Mouse (Mus musculus) lung, postnatal 0 days (tissue): ENCODE data around the gene Ppp1r15b. TPM values are rescaled to one million over a fixed set of nuclear protein-coding genes. Genes with fewer than 3 reads are reported as not detected.

Experiments
- ATAC-seq: fragments of 200-750 bp; cut with Nextera tagmentation; 2 replicates; pipeline ENCODE4 v1.8.0; 2017; ENCODE audit warnings: moderate library complexity
- DNase-seq: peaks from one replicate; pipeline ENCODE4 v3.0.0-alpha.2; 2016; ENCODE audit warnings: low spot score
- H3K27ac ChIP-seq: fragments of 300-500 bp; sonication (generic); 2 replicates; pipeline ENCODE4 v1.5.1; 2014; ENCODE audit warnings: antibody characterized with exemption, mild to moderate bottlenecking, low read length, mixed read lengths
- H3K27me3 ChIP-seq: fragments of 300-500 bp; sonication (generic); replicated peaks from 2 replicates; pipeline ENCODE4 v1.6.1; 2014; ENCODE audit warnings: low read length, mixed read lengths; ENCODE audit not compliant: insufficient read depth
- H3K36me3 ChIP-seq: fragments of 300-500 bp; sonication (generic); 2 replicates; pipeline ENCODE4 v1.6.1; 2014; ENCODE audit warnings: low read length, mixed read lengths; ENCODE audit not compliant: insufficient read depth
- H3K4me1 ChIP-seq: fragments of 300-500 bp; sonication (generic); 2 replicates; pipeline ENCODE4 v1.6.1; 2014; ENCODE audit warnings: antibody characterized with exemption, low read depth, low read length, mixed read lengths; ENCODE audit not compliant: insufficient read depth
- H3K4me2 ChIP-seq: fragments of 300-500 bp; sonication (generic); replicated peaks from 2 replicates; pipeline ENCODE4 v1.6.1; 2014; ENCODE audit warnings: low read depth, mild to moderate bottlenecking, low read length, moderate library complexity, mixed read lengths
- H3K4me3 ChIP-seq: fragments of 300-500 bp; sonication (generic); 2 replicates; pipeline ENCODE4 v1.5.1; 2014; ENCODE audit warnings: low read depth, low read length
- H3K9ac ChIP-seq: fragments of 300-500 bp; sonication (generic); replicated peaks from 2 replicates; pipeline ENCODE4 v1.6.1; 2014; ENCODE audit warnings: low read depth, mild to moderate bottlenecking
- H3K9me3 ChIP-seq: fragments of 300-500 bp; sonication (generic); 2 replicates; pipeline ENCODE4 v1.6.1; 2016; ENCODE audit warnings: low read length, mixed read lengths
- CTCF ChIP-seq: IDR thresholded peaks from 2 replicates; pipeline ENCODE4 v1.5.1; 2016; ENCODE audit warnings: antibody characterized with exemption, mild to moderate bottlenecking
- EP300 ChIP-seq: IDR thresholded peaks from 2 replicates; pipeline ENCODE4 v1.6.1; 2016; ENCODE audit warnings: antibody characterized with exemption, mild to moderate bottlenecking, control low read depth
- WGBS: fragments of 180-500 bp; shearing (Covaris S2); extraction: QIAGEN DNeasy Blood & Tissue Kit; methylation state at CpG from one replicate; pipeline ENCODE4 v1.1.7; 2014; 5-methylcytosine and 5-hydroxymethylcytosine counted together
- polyA plus RNA-seq: library from polyadenylated mRNA; unstranded; fragments of >200 nt; fragmentation: Nextera tagmentation; extraction: Ambion mirVana; gene quantifications from 2 replicates; pipeline ENCODE4 v1.2.1, GENCODE M21; 2015

Gene Ppp1r15b
- polyA plus RNA-seq, 1 experiment from 2014 or later = 19.5 TPM

DNA sequence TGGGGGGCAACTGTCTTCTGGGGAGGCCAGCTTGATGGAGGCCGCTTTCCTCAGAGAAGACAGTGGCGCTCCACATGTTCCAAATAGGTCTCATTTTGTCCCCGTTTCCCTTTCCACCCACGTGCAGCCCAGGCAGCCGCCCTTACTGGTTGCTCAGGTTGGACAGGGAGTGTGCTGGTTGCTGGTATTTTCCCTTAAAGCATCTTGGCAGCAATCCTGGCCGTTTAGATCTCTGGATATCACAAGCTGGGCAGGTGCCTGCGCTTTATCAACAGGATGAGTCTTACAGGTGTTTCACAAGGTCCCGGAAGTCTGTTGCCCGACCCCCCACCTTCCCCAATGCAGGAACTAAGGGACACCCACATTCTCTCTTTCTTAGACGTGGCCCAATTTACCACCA lies 31.1 kb downstream of the Ppp1r15b start:
- 0 out of 2 replicates have a peak, but pooled peaks have one; percentile 19 for ATAC-seq
- Histone ChIP-seq H3K27me3 (peaks cover 34% of the 10 kb centered on the region), H3K4me2 (no peak overlapping the region), H3K27ac (no peak overlapping the region), H3K9me3 (no peaks in the 10 kb centered on the region), H3K4me3 (no peak overlapping the region), H3K36me3 (no peaks in the 10 kb centered on the region), H3K9ac (no peak overlapping the region), H3K4me1 (no peaks in the 10 kb centered on the region)
- no peak for DNase-seq
- TF ChIP-seq CTCF (no peak), EP300 (no peak)
- 57% methylated on average over 10 of the region's 10 CpGs for WGBS

GRCm38 (mm10) chr1:133162981-133163380 lies 32.0 kb downstream of the Ppp1r15b start:
- TF ChIP-seq CTCF (no peak), EP300 (no peak)
- Histone ChIP-seq H3K9ac (no peak overlapping the region), H3K4me1 (no peaks in the 10 kb centered on the region; the same call in 1 of the 2 replicates), H3K36me3 (no peaks in the 10 kb centered on the region), H3K27me3 (peaks cover 34% of the 10 kb centered on the region), H3K9me3 (no peaks in the 10 kb centered on the region), H3K4me3 (no peak overlapping the region), H3K4me2 (no peak overlapping the region), H3K27ac (no peak overlapping the region)
- ATAC-seq (no peak), DNase-seq (no peak)
- 35% methylated on average over 8 of the region's 8 CpGs for WGBS

GRCm38 (mm10) chr1:133163820-133164431 lies 33.0 kb downstream of the Ppp1r15b start, which contains the start of gene Plekha6:
Gene Plekha6, plus strand, starts transcription at chr1:133164210.
- 3% methylated on average over 63 of the region's 68 CpGs for WGBS

GRCm38 (mm10) chr1:133164591-133165011 lies 33.7 kb downstream of the Ppp1r15b start:
- DNase-seq (no peak), ATAC-seq (no peak)
- H3K9me3 ChIP-seq = no peaks in the 10 kb centered on the region
- peak overlapping the region; percentile 44; the same call in 1 of the 2 replicates for H3K4me3 ChIP-seq
- peaks cover 34% of the 10 kb centered on the region for H3K27me3 ChIP-seq
- TF ChIP-seq EP300 = no peak
- no peak for TF ChIP-seq CTCF
- 4% methylated on average over 10 of the region's 10 CpGs for WGBS
- H3K36me3 ChIP-seq = no peaks in the 10 kb centered on the region
- H3K4me2 ChIP-seq = peak overlapping the region; percentile 66
- H3K9ac ChIP-seq = no peak overlapping the region
- no peaks in the 10 kb centered on the region; the same call in 1 of the 2 replicates for H3K4me1 ChIP-seq
- no peak overlapping the region for H3K27ac ChIP-seq

More at GRCm38 (mm10) chr1:133163820-133164431, 33.0 kb downstream of the Ppp1r15b start, which contains the start of gene Plekha6:
- DNase-seq (peak; percentile 33), ATAC-seq (peak; percentile 15; the same call in 1 of the 2 replicates)
- Histone ChIP-seq H3K27me3 (peaks cover 34% of the 10 kb centered on the region), H3K36me3 (no peaks in the 10 kb centered on the region), H3K4me1 (no peaks in the 10 kb centered on the region; the same call in 1 of the 2 replicates), H3K4me3 (peak within 1 kb of the TSS; percentile 44), H3K27ac (no peak within 1 kb of the TSS), H3K9ac (no peak within 1 kb of the TSS; the same call in 1 of the 2 replicates), H3K4me2 (peak within 1 kb of the TSS; percentile 66), H3K9me3 (no peaks in the 10 kb centered on the region)
- TF ChIP-seq CTCF = peak; percentile 7; the same call in 1 of the 2 replicates
- TF ChIP-seq EP300 = no peak

- H3K4me2 ChIP-seq = no peak overlapping the region
- H3K27me3 ChIP-seq = peaks cover 34% of the 10 kb centered on the region
- ATAC-seq = no peak
- WGBS = 26% methylated on average over 11 of the region's 11 CpGs
- H3K27ac ChIP-seq = no peak overlapping the region
- no peak for DNase-seq
- no peaks in the 10 kb centered on the region for H3K36me3 ChIP-seq
- no peak for TF ChIP-seq EP300
- no peak for TF ChIP-seq CTCF
- H3K4me3 ChIP-seq = no peak overlapping the region
- H3K9me3 ChIP-seq = no peaks in the 10 kb centered on the region
- H3K4me1 ChIP-seq = no peaks in the 10 kb centered on the region; the same call in 1 of the 2 replicates
- no peak overlapping the region for H3K9ac ChIP-seq
Observed at GRCm38 (mm10) chr1:133165111-133165510, 34.2 kb downstream of the Ppp1r15b start.

- H3K4me3 ChIP-seq = no peak overlapping the region
- TF ChIP-seq CTCF = no peak
- TF ChIP-seq EP300 = no peak
- no peak overlapping the region for H3K4me2 ChIP-seq
- H3K27me3 ChIP-seq = peaks cover 17% of the 10 kb centered on the region
- 31% methylated on average over 19 of the region's 19 CpGs for WGBS
- no peaks in the 10 kb centered on the region for H3K36me3 ChIP-seq
- ATAC-seq = 0 out of 2 replicates have a peak, but pooled peaks have one; percentile 18
- H3K4me1 ChIP-seq = no peaks in the 10 kb centered on the region; the same call in 1 of the 2 replicates
- H3K27ac ChIP-seq = no peak overlapping the region
- H3K9ac ChIP-seq = no peak overlapping the region
- no peaks in the 10 kb centered on the region for H3K9me3 ChIP-seq
- DNase-seq = no peak
Observed at GRCm38 (mm10) chr1:133168318-133169060, 37.5 kb downstream of the Ppp1r15b start.
